Mouse (Mus musculus) heart, postnatal 36 days (tissue): ENCODE results near the gene Cops7b. TPM values are rescaled to one million over a fixed set of nuclear protein-coding genes. Genes with fewer than 3 reads are reported as not detected.

Experiments
- DNase-seq, 2 experiments: peaks; one replicate each; pipeline ENCODE4 v3.0.0; 2021 to 2022
- intact Hi-C: fragments of 180-260 bp; cut with DNase I; formaldehyde crosslinking; loops from one replicate; pipeline ENCODE4 v1.15.1; 2025
- microRNA-seq, 2 experiments: library from miRNA; unstranded; fragments of <30 nt; microRNA quantifications; one replicate each; pipeline ENCODE4 v1.2.0; 2021; ENCODE audit warnings: borderline number of aligned reads in 2 of 2
- total RNA-seq, 2 experiments: library from RNA; stranded (reverse); gene quantifications; 2 replicates each; pipeline ENCODE4 v1.2.3; 2021

The Cops7b gene
- total RNA-seq, 2 experiments from 2014 or later: 10.0 to 11.2 TPM

- DNase-seq: no peak
- intact Hi-C loops: no loop called here
These were observed 64.8 kb downstream of the Cops7b start for GRCm38 (mm10) chr1:86647517-86647916.

GRCm38 (mm10) chr1:86650272-86650671 is 67.6 kb downstream of the Cops7b start:
- intact Hi-C loops: loop anchor here (1.0 kb wide), 2 partner anchors 392 to 535 kb away; no protein-coding TSS in a partner anchor

GRCm38 (mm10) chr1:86652675-86653074 is 70.0 kb downstream of the Cops7b start:
- intact Hi-C loops: no loop called here
- no peak for DNase-seq

More at GRCm38 (mm10) chr1:86650272-86650671, 67.6 kb downstream of the Cops7b start:
- peak; percentile 57 to 68 for DNase-seq

GRCm38 (mm10) chr1:86657071-86657470 is 74.4 kb downstream of the Cops7b start:
- DNase-seq: no peak
- intact Hi-C loops: no loop called here

Small RNA genes within 50 kb of the gene (microRNA-seq; reads per million reads assigned to microRNA genes)
- 0 reads per million in 2 experiments for gene Gm22955

Other genes with a start within 250 kb of the Cops7b start
- gene Ncl, start 223.5 kb upstream of the Cops7b start, total RNA-seq: 100 to 1,000 TPM; 109 to 127 TPM
- not detected for gene Nmur1, start 156.7 kb upstream of the Cops7b start, total RNA-seq
- not detected for gene Tex44, start 156.6 kb upstream of the Cops7b start, total RNA-seq
- gene Ptma, start 56.2 kb upstream of the Cops7b start, total RNA-seq: 100 to 1,000 TPM; 202 to 234 TPM
- gene Pde6d, start 275 bp upstream of the Cops7b start, total RNA-seq: 10 to 100 TPM; 41.7 to 44.1 TPM
- under 1 TPM in 1 of 2 experiments, not detected in 1; 0.28 TPM for gene Nppc, start 87.7 kb downstream of the Cops7b start, total RNA-seq
- gene Dis3l2, start 120.9 kb downstream of the Cops7b start, total RNA-seq: 10 to 100 TPM; 11.4 to 12.4 TPM